Mouse (Mus musculus) erythroblast, embryonic 14.5 days (primary cell): ENCODE data around the gene Lrrc4c. TPM values are rescaled to one million over a fixed set of nuclear protein-coding genes. Genes with fewer than 3 reads are reported as not detected.

ENCODE experiments used
- H3K27me3 ChIP-seq: 2 replicates; pipeline ENCODE4 v1.6.1; 2012; ENCODE audit warnings: inconsistent platforms; ENCODE audit not compliant: control insufficient read depth
- H3K36me3 ChIP-seq: 2 replicates; pipeline ENCODE4 v1.6.1; 2012; ENCODE audit warnings: mild to moderate bottlenecking, inconsistent platforms; ENCODE audit not compliant: control insufficient read depth
- H3K4me1 ChIP-seq: 2 replicates; pipeline ENCODE4 v1.6.1; 2012; ENCODE audit warnings: inconsistent platforms; ENCODE audit not compliant: control insufficient read depth
- H3K4me3 ChIP-seq: replicated peaks from 2 replicates; pipeline ENCODE3; 2012; ENCODE audit warnings: moderate library complexity, mild to moderate bottlenecking, inconsistent platforms
- H3K9me3 ChIP-seq: 2 replicates; pipeline ENCODE4 v1.6.1; 2012; ENCODE audit warnings: low read length, inconsistent platforms, mixed read lengths; ENCODE audit not compliant: control insufficient read depth
- GATA1 ChIP-seq: IDR thresholded peaks from 2 replicates; pipeline ENCODE4 v1.6.1; 2012; ENCODE audit warnings: low read length, inconsistent platforms, mixed read lengths
- TAL1 ChIP-seq: IDR thresholded peaks from 3 replicates; pipeline ENCODE4 v1.6.1; 2012; ENCODE audit warnings: low read length, inconsistent platforms, mixed read lengths
- polyA plus RNA-seq: library from polyadenylated mRNA; stranded (reverse); fragments of >175 nt; gene quantifications from 2 replicates; pipeline ENCODE4 v1.2.3, GENCODE M21; 2012

The Lrrc4c gene
- polyA plus RNA-seq, 1 experiment: not detected

DNA sequence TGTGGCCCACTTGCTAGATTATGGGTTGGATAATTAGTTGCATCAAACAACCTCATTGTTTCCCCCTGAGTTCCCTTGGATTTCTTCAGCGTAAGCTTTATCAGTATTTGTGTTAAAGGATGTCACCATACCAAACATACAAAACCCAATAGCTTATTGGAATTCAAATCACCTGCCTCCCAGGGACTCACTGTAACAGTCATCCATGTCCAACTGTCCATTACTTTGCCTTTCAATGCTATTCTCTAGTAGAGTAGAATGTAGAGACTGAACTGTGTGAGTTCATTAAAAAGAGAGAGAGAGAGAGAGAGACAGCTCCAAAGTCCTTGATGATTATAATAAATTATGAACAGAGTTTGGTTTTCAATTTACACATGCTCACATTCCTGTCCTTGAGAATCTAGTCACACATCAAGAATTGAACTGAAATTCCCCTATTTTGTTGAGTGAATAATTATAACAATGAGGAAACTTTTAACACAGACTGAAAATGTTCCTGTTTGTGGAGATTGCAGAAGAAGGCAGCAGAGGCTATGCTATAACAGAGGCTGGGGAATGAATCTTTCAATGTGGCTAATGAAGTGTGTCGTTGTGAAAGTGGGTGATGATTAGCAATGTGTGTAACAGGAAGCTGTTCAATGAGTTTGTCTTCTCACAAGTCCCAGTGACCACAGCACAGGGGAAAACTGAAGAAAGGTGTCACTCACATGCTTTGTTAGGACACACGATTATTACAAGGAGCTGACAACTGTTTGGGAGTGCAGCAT is 181.3 kb downstream of the Lrrc4c start:
- Histone ChIP-seq H3K9me3 (peaks cover 3% of the 10 kb centered on the region; the same call in 1 of the 2 replicates), H3K4me3 (no peak overlapping the region), H3K27me3 (no peaks in the 10 kb centered on the region), H3K36me3 (no peaks in the 10 kb centered on the region), H3K4me1 (no peaks in the 10 kb centered on the region)
- TF ChIP-seq TAL1 (no peak), GATA1 (no peak)

DNA sequence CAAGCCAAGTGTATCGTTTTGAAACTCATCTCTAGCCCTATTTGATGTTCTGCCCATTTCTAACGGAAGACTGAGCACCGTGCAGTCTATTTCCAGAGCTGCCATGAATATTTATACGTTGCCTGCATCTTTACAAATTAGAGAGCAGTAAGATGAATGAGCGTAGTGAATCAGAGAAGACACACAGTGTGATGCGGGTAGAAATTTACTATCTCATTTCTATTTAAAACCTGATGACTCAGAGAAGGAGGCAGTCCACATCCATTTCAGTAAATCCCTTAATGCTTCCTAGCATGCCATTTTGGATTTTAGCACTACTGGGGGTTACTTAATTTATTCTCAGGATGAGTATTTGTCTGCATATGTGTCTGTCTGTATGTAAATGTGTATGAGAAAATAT is 186.2 kb downstream of the Lrrc4c start:
- Histone ChIP-seq H3K4me3 (no peak overlapping the region), H3K36me3 (no peaks in the 10 kb centered on the region), H3K27me3 (no peaks in the 10 kb centered on the region), H3K9me3 (peaks cover 3% of the 10 kb centered on the region; the same call in 1 of the 2 replicates), H3K4me1 (no peaks in the 10 kb centered on the region)
- TF ChIP-seq TAL1 (no peak), GATA1 (no peak)

GRCm38 (mm10) chr2:96505641-96506040 is 187.7 kb downstream of the Lrrc4c start:
- Histone ChIP-seq H3K27me3 (no peaks in the 10 kb centered on the region), H3K4me3 (no peak overlapping the region), H3K4me1 (no peaks in the 10 kb centered on the region), H3K9me3 (peaks cover 3% of the 10 kb centered on the region; the same call in 1 of the 2 replicates), H3K36me3 (no peaks in the 10 kb centered on the region)
- TF ChIP-seq GATA1 (no peak), TAL1 (no peak)

DNA sequence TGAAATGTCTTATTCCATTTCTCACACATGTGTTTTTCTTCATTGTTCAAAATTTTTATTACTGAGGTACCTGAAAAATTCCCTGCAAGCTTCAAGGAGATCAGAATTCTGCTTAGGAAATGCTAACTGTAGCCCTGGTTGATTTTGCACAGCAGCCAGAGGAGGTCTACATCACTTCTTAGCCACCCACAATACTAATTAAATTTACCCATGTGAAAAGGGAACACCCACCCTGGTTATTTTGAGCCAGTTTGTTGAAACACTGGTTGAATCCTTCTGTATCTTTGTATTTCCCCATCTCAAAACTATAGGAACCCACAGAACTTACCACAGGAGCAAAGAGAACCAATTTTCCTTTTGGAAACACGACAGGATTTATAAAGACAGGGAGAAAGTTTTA is 191.0 kb downstream of the Lrrc4c start:
- no peaks in the 10 kb centered on the region for H3K27me3 ChIP-seq
- no peaks in the 10 kb centered on the region for H3K9me3 ChIP-seq
- TF ChIP-seq GATA1 (no peak), TAL1 (no peak)
- H3K4me3 ChIP-seq: no peak overlapping the region
- no peaks in the 10 kb centered on the region for H3K4me1 ChIP-seq
- no peaks in the 10 kb centered on the region for H3K36me3 ChIP-seq

- H3K27me3 ChIP-seq: no peaks in the 10 kb centered on the region
- H3K4me1 ChIP-seq: no peaks in the 10 kb centered on the region
- TF ChIP-seq GATA1: no peak
- TF ChIP-seq TAL1: no peak
- H3K9me3 ChIP-seq: peaks cover 3% of the 10 kb centered on the region; the same call in 1 of the 2 replicates
- H3K4me3 ChIP-seq: no peak overlapping the region
- no peaks in the 10 kb centered on the region for H3K36me3 ChIP-seq
These were observed 219.5 kb downstream of the Lrrc4c start for GRCm38 (mm10) chr2:96537469-96537868.

DNA sequence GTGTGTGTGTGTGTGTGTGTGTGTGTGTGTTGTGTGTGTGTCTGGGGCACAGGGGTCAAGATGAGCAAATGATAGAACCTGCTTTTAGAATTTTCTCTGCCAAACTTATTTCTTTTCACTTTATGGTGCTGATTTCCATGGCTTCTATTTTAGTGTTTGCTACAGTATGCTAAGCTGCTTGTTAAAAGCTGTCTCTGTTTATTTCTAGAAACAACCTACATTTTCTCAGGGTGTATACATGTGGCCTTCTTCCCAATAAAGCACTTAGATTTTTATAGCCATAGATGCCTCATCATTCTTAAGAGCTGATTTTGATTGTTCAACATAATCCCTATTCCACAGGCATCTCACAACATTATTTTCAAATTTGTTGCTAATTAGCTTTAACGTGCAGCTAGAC is 229.2 kb downstream of the Lrrc4c start:
- H3K36me3 ChIP-seq: no peaks in the 10 kb centered on the region
- H3K27me3 ChIP-seq: no peaks in the 10 kb centered on the region
- H3K4me1 ChIP-seq: no peaks in the 10 kb centered on the region
- TF ChIP-seq GATA1 (no peak), TAL1 (no peak)
- no peak overlapping the region for H3K4me3 ChIP-seq
- H3K9me3 ChIP-seq: no peaks in the 10 kb centered on the region

DNA sequence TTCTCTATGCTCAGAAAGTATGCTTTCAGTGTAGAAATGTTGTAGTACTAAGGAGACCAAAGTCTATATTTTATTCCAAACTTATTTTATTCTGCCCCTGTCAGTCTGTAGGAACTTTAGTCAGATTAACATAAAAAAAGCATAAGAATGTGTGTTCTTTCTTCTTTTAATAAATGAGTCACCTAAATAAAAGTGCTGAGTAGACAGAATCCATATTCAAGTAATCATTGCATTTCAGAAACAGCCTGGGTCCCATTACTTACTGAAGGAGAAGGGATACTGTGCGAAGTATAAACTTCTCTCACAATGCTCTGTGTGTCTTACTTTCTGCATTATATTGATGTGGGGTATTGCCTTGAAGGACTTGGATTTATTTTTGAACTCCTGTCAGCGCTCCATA is 255.8 kb downstream of the Lrrc4c start:
- Histone ChIP-seq H3K4me3 (no peak overlapping the region), H3K4me1 (no peaks in the 10 kb centered on the region), H3K27me3 (no peaks in the 10 kb centered on the region), H3K36me3 (no peaks in the 10 kb centered on the region), H3K9me3 (no peaks in the 10 kb centered on the region)
- TF ChIP-seq GATA1: no peak
- no peak for TF ChIP-seq TAL1

- Histone ChIP-seq H3K4me3 (no peak overlapping the region), H3K27me3 (no peaks in the 10 kb centered on the region), H3K36me3 (no peaks in the 10 kb centered on the region), H3K4me1 (no peaks in the 10 kb centered on the region), H3K9me3 (no peaks in the 10 kb centered on the region)
- TF ChIP-seq TAL1: no peak
- no peak for TF ChIP-seq GATA1
These were observed 259.7 kb downstream of the Lrrc4c start for GRCm38 (mm10) chr2:96577701-96578100.

DNA sequence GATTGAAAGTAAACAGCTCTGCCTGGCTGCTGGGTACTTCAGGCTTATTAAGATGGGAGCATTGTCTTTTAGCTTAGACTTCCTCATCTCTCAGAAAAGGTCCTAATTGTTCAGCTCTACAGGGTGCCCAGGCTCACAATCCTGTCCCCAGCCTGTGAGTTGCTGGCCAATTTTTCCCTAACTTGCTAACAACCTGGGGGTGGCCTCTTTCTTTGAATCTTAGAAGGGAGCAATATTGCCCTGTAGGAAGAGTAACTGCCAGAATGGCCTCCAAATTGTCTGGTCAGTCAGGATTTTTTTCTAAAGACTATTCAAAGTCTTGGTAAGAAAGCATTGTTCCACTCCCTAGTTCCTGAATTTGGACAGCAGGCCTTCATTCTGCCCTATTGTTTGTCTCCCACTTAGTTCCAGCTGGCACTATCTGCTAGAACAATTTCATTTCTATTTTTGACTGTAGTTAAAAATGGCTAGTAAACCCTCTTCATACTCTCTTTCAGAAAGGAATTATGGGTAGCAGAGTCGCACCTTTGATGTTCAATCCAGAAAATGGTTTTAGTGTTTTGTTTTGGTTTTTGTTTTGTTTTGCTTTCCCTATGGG is 262.3 kb downstream of the Lrrc4c start:
- no peak overlapping the region for H3K4me3 ChIP-seq
- H3K9me3 ChIP-seq: no peaks in the 10 kb centered on the region; the same call in 1 of the 2 replicates
- H3K36me3 ChIP-seq: no peaks in the 10 kb centered on the region
- no peaks in the 10 kb centered on the region for H3K4me1 ChIP-seq
- TF ChIP-seq TAL1: no peak
- no peak for TF ChIP-seq GATA1
- H3K27me3 ChIP-seq: no peaks in the 10 kb centered on the region
